Mouse (Mus musculus): ENCODE data around the gene Fth1. TPM values are rescaled to one million over a fixed set of nuclear protein-coding genes. Genes with fewer than 3 reads are reported as not detected.

Fth1 gene
- polyA plus RNA-seq, 1 experiment from 2014 or later, result 3,783 TPM

DNA sequence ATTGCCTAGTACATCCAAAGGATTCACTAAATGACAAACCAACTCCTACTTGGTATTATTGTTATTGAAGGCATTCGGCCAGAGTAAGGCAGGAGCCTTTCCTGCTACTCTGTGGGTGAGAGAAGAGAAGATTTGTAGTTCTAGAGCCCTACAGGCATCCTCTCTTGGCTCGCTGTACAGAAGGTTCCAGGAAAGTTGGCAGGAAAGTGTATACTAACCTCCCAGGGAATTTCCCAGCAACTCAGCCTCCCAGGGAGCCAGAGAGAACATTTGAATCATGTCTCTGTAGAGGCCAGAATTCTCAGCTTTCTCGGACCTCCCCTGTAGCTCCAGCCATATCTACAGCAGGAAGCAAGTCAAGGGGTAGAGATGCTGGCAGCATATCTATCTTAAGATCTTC is 33.4 kb upstream of the Fth1 start:
- peaks cover 6% of the 10 kb centered on the region; the same call in 1 of the 2 replicates for H3K4me1 ChIP-seq (ENCODE audit: insufficient read depth, low read depth, low read length)
- no peak overlapping the region for H3K9ac ChIP-seq (replicated peaks; ENCODE audit: low read depth)
- no peaks in the 10 kb centered on the region for H3K27me3 ChIP-seq (replicated peaks; ENCODE audit: insufficient read depth, low read length)
- ATAC-seq (peak; percentile 23), DNase-seq (ENCODE audit: low spot score) (peak; percentile 72)
- H3K36me3 ChIP-seq (ENCODE audit: insufficient read depth, low read length), result no peaks in the 10 kb centered on the region
- no peak overlapping the region for H3K4me2 ChIP-seq (replicated peaks; ENCODE audit: low read depth, low read length)
- 48% methylated on average over 3 of the region's 3 CpGs for WGBS
- no peak overlapping the region for H3K4me3 ChIP-seq (ENCODE audit: low read depth, low read length)
- H3K27ac ChIP-seq (ENCODE audit: low read length), result peak overlapping the region; percentile 32; the same call in 1 of the 2 replicates
- peak; percentile 64 for TF ChIP-seq EP300 (IDR thresholded peaks at IDR 0.05)
- TF ChIP-seq CTCF (IDR thresholded peaks at IDR 0.05), result no peak
- no peaks in the 10 kb centered on the region for H3K9me3 ChIP-seq (ENCODE audit: low read length)

GRCm38 (mm10) chr19:9952390-9952789 is 28.0 kb upstream of the Fth1 start:
- Histone ChIP-seq H3K27ac (ENCODE audit: low read length) (no peak overlapping the region), H3K27me3 (replicated peaks; ENCODE audit: insufficient read depth, low read length) (no peaks in the 10 kb centered on the region), H3K9ac (replicated peaks; ENCODE audit: low read depth) (no peak overlapping the region), H3K36me3 (ENCODE audit: insufficient read depth, low read length) (no peaks in the 10 kb centered on the region), H3K4me1 (ENCODE audit: insufficient read depth, low read depth, low read length) (peaks cover 13% of the 10 kb centered on the region; the same call in 1 of the 2 replicates), H3K4me3 (ENCODE audit: low read depth, low read length) (no peak overlapping the region), H3K9me3 (ENCODE audit: low read length) (no peaks in the 10 kb centered on the region), H3K4me2 (replicated peaks; ENCODE audit: low read depth, low read length) (no peak overlapping the region)
- DNase-seq (ENCODE audit: low spot score), result peak; percentile 56
- no peak for TF ChIP-seq EP300 (IDR thresholded peaks at IDR 0.05)
- no peak for TF ChIP-seq CTCF (IDR thresholded peaks at IDR 0.05)
- WGBS, result 49% methylated on average over 3 of the region's 3 CpGs
- no peak for ATAC-seq

DNA sequence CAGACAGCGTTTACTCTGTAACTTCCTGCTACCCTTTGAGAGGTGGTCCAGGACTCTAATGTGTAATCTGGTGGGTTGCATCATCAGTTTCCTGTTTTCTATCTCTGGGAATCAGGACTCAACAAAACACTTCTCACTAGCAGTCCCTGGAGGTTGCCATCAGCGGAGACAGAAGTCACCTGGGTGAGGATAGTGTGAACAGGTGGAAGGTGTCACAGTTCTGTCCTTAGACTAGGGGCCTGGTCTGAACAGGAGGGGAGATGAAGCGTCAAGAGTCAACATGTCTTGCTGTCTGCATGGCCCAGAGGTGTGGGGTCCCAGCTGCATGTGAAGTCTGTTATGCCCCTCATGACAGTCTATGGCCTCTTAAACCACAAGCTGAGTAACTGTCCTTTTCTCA is 27.5 kb upstream of the Fth1 start:
- 60% methylated on average over 3 of the region's 3 CpGs for WGBS
- Histone ChIP-seq H3K4me3 (ENCODE audit: low read depth, low read length) (no peak overlapping the region), H3K4me2 (replicated peaks; ENCODE audit: low read depth, low read length) (no peak overlapping the region), H3K36me3 (ENCODE audit: insufficient read depth, low read length) (no peaks in the 10 kb centered on the region), H3K27ac (ENCODE audit: low read length) (peak overlapping the region; percentile 32; the same call in 1 of the 2 replicates), H3K4me1 (ENCODE audit: insufficient read depth, low read depth, low read length) (peaks cover 13% of the 10 kb centered on the region; the same call in 1 of the 2 replicates), H3K27me3 (replicated peaks; ENCODE audit: insufficient read depth, low read length) (no peaks in the 10 kb centered on the region), H3K9ac (replicated peaks; ENCODE audit: low read depth) (no peak overlapping the region), H3K9me3 (ENCODE audit: low read length) (no peaks in the 10 kb centered on the region)
- ATAC-seq (no peak), DNase-seq (ENCODE audit: low spot score) (peak; percentile 50)
- TF ChIP-seq CTCF (IDR thresholded peaks at IDR 0.05) (no peak), EP300 (IDR thresholded peaks at IDR 0.05) (0 out of 2 replicates have a peak, but pooled peaks have one; percentile 11)

DNA sequence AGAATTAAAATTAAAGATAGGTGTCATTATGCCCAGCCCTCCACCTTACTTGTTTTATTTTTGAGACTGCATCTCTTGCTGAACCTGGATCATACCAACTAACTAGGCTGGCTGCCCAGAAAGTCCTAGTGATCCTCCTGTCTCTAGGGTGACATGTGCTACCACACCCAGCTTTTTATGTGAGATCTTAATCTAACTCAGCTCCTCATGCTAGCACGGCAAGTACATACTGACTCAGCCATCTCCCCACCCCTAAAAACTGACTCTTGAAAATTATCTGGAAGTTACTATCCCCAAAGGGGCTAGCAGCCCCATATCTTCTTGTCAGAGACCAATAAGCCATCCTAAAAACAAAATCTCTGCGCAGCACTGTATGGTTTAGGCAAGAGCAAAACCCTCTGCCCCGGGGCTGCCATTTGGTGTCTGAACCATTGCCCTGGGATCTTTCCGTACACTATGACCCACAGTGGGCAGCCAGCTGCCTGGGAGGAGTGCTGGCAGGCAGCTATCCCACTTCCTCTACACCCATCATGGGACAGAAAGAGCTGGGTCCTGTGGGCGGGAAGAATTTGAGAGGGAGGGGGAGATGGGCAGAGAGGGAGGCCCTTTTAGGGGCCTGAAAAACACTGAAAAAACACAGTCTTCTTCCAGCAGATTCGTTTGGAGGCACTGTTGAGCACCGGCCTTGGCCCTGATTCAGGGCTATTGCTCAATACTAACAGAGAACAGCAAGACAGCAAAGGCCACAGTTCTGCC is 26.2 kb upstream of the Fth1 start:
- Histone ChIP-seq H3K4me2 (replicated peaks; ENCODE audit: low read depth, low read length) (peak overlapping the region; percentile 52), H3K36me3 (ENCODE audit: insufficient read depth, low read length) (no peaks in the 10 kb centered on the region), H3K27me3 (replicated peaks; ENCODE audit: insufficient read depth, low read length) (no peaks in the 10 kb centered on the region), H3K27ac (ENCODE audit: low read length) (peak overlapping the region; percentile 99), H3K4me1 (ENCODE audit: insufficient read depth, low read depth, low read length) (peaks cover 13% of the 10 kb centered on the region; the same call in 1 of the 2 replicates), H3K4me3 (ENCODE audit: low read depth, low read length) (no peak overlapping the region; the same call in 1 of the 2 replicates), H3K9ac (replicated peaks; ENCODE audit: low read depth) (peak overlapping the region; percentile 51), H3K9me3 (ENCODE audit: low read length) (no peaks in the 10 kb centered on the region)
- peak; percentile 55 for TF ChIP-seq CTCF (IDR thresholded peaks at IDR 0.05)
- peak; percentile 78 for TF ChIP-seq EP300 (IDR thresholded peaks at IDR 0.05)
- DNase-seq (ENCODE audit: low spot score), result peak; percentile 97
- ATAC-seq, result peak; percentile 94
- 12% methylated on average over 7 of the region's 7 CpGs for WGBS

DNA sequence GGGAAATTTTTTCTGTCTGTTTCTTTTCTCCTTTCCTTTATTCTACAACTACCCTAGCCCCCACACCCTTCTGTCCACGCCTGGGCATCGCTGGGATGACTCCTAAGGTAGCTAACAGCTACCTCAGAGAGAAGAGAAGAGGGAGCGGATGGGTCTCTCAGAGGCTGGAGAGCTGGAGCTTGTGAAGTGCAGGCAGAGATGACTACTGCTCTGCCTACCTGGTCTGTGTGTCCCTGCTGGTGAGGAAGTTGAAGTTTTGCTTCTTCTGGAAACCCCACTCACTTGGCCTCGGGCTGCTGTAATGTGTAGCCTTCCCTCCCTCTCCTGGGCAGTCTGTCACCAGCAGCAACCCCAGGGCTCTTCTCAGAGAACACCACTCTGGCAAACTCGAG is 25.6 kb upstream of the Fth1 start:
- Histone ChIP-seq H3K27ac (ENCODE audit: low read length) (peak overlapping the region; percentile 99), H3K36me3 (ENCODE audit: insufficient read depth, low read length) (no peaks in the 10 kb centered on the region), H3K4me3 (ENCODE audit: low read depth, low read length) (peak overlapping the region; percentile 26; the same call in 1 of the 2 replicates), H3K4me1 (ENCODE audit: insufficient read depth, low read depth, low read length) (peaks cover 13% of the 10 kb centered on the region; the same call in 1 of the 2 replicates), H3K27me3 (replicated peaks; ENCODE audit: insufficient read depth, low read length) (no peaks in the 10 kb centered on the region), H3K9me3 (ENCODE audit: low read length) (no peaks in the 10 kb centered on the region), H3K9ac (replicated peaks; ENCODE audit: low read depth) (peak overlapping the region; percentile 51), H3K4me2 (replicated peaks; ENCODE audit: low read depth, low read length) (peak overlapping the region; percentile 52)
- ATAC-seq (peak; percentile 77), DNase-seq (ENCODE audit: low spot score) (peak; percentile 82)
- no peak for TF ChIP-seq EP300 (IDR thresholded peaks at IDR 0.05)
- TF ChIP-seq CTCF (IDR thresholded peaks at IDR 0.05), result peak; percentile 44; the same call in 1 of the 2 replicates
- WGBS, result 18% methylated on average over 5 of the region's 5 CpGs

GRCm38 (mm10) chr19:9955438-9955837 is 25.0 kb upstream of the Fth1 start:
- Histone ChIP-seq H3K9ac (replicated peaks; ENCODE audit: low read depth) (peak overlapping the region; percentile 51; the same call in 1 of the 2 replicates), H3K9me3 (ENCODE audit: low read length) (no peaks in the 10 kb centered on the region), H3K27ac (ENCODE audit: low read length) (peak overlapping the region; percentile 99), H3K4me3 (ENCODE audit: low read depth, low read length) (no peak overlapping the region), H3K27me3 (replicated peaks; ENCODE audit: insufficient read depth, low read length) (no peaks in the 10 kb centered on the region), H3K36me3 (ENCODE audit: insufficient read depth, low read length) (no peaks in the 10 kb centered on the region), H3K4me2 (replicated peaks; ENCODE audit: low read depth, low read length) (peak overlapping the region; percentile 52), H3K4me1 (ENCODE audit: insufficient read depth, low read depth, low read length) (peaks cover 13% of the 10 kb centered on the region; the same call in 1 of the 2 replicates)
- no peak for DNase-seq (ENCODE audit: low spot score)
- TF ChIP-seq CTCF (IDR thresholded peaks at IDR 0.05) (no peak), EP300 (IDR thresholded peaks at IDR 0.05) (no peak)
- ATAC-seq, result no peak
- WGBS, result 32% methylated on average over 1 of the region's 1 CpGs

All from lung, postnatal 0 days (tissue).